Mouse (Mus musculus): ENCODE measurements around the gene Cdc42bpa.

Cdc42bpa gene

DNA sequence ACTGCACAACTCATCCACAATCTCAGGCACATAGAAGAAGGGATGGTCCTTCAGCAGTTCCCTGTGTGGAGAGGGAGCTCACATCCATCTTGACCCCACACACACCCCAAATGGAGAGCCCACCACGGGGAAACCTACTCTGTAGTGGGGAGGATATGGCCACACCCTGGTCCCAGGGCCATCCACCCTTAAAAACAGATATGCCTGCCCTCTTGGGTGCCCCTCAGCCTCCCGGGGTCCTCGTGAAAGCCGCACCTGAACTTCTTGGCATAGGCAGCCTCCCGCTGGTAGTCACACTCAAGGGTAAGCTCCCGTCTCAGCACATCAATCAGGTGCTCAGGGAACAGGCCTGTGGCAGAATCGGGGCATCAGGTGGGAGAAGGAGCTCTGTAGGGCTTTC lies 208.9 kb downstream of the Cdc42bpa start:
- no peak for DNase-seq

DNA sequence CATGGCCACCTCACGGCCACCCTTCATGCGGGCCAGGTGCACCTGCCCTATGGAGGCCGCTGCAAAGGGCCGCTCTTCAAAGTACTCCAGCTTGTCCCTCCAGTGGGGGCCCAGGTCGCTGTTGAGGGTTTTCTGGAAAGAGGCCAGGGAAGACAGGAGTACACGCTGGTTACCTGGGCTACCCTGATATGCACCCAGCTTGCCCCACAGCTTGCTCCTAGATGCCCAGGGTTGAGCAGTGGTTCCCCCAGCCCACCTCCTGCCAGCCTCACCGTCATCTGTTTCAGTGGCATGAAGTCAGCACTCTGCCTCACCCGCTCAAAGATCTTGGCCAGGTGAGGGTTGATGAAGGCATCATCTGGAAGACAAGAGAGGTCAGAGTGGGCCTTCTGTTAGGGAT lies 209.8 kb downstream of the Cdc42bpa start:
- no peak for DNase-seq

DNA sequence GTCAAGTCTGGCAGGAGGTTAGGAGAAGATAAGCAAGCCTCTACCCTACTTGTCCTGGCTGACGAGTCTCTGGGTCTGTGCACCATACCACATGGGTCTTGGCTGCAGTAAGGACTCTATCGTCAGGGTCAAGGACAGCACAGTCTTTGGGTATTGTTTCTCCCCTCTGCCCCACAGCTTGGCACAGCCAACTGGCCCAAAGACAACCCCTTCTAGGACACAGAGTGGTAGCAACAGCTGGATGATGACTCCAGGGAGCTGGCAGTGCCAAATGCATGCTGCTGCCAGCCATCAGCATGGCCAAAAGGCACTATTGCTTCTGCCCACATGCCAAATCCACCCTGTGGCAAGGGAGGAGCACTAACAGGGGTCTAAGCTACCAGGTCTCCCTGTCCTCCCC lies 211.6 kb downstream of the Cdc42bpa start:
- no peak for DNase-seq

DNA sequence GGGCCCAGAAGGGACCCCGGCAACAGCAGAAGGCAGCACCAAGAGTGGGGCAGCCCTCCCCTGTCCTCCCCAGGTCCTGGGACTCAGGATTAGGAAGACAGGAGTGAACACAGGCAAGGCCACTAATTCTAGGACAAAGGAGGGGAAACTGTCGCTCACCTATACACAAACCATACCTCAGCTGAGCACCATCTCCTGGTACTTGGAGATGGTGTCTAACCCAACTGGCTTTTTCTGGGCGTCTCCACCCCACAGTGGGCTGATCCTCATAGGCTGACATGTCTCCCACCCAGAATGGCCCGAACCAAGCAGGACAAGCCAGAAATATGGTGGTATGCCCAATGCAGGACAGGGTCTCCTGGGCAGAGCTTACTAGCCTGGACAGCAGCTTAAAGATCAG lies 212.3 kb downstream of the Cdc42bpa start:
- DNase-seq: no peak

DNA sequence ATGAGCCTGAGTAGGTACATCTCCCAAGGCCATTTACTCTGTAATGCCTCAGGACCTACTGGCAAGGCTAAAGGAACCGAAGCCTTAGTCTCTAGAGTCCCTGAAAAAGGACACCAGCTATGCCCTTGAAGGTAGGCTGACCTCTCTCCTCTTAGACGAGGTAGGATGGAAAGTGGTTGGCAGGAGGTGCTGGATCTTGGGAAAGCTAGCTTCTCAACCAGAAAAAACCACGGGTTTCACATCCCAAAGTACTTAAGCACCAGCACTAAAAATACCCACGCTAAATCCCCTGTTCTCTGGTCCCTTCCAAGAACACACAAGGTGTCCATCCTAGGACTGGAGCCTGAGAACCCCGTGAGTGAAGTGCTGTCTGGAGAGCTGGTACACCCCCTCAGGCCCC lies 212.7 kb downstream of the Cdc42bpa start:
- DNase-seq: no peak

DNA sequence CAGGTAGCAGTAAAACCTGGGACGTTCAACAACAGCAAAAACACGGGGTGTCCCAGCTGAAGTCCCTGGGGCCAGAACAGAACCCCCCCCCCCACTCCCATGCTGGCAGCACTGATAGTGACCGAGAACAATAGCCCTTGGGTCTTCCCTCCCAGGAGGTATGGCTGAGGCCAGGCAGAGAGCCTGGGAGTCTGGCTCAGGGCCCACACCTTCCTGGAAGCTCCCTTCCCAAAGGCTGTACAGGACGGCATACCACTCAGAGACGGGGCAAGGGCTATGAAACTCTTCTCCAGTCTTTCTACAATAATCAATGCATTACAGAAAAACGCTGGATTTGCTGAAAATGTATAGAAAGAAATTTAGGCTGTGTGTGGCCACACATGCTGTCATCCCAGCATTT lies 214.4 kb downstream of the Cdc42bpa start:
- DNase-seq: no peak

DNA sequence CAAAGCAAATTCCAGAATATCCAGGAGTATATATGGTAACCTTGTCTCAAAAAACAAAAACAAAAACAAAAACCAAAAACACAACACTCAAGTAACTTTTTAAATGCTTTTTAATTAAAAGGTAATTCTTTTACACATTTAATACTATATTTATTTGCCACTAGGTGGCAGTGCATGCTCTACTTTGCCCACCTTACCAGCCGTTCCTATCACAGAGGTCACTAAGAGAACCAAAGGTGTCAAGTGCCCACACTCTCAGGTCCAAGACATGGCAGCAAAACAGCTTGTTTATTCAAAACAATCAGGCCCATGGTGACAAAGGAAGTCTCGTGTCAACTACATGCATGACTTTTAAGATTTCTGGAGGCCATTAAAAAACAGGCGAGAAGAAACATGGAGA lies 214.9 kb downstream of the Cdc42bpa start:
- DNase-seq: peak in 1 of 2 experiments; percentile 28

DNA sequence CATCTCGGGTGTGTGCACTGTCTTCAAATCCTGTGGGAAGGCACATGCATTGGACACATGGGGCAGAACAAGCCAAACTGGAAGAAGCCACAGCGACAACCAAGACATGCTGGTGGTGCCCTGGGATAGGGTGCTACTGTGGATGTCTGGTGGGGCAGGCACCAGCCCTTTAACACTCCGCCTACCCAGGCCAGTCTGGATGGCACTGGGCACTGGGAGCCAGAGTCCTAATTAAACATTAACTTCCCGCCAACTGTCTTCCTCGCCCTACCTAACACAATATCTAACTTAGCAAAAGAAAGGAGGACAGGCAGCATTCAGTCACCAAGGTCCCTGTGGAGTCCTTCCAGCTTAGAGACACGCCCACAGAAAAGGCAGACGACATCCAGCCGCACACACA lies 215.4 kb downstream of the Cdc42bpa start:
- no peak for DNase-seq

DNA sequence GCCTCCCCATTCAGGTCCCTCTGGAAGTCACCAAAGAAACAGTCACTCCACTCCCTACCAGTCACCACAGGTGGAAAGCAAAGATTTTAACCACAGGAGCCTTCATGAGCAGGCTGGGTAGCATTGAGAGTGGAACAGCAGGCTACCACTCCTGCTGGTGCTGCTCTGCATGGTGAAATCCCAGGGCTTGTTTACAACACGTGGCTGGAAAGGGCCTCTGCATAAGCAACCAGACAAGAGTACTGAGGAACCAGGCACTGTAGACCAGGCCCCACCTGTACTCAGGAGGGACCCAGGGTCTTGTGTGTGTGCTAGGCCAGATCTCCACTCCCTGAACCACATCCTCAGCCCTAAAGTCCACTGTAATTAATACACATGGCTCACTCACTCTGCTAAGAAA lies 216.5 kb downstream of the Cdc42bpa start:
- no peak for DNase-seq

DNA sequence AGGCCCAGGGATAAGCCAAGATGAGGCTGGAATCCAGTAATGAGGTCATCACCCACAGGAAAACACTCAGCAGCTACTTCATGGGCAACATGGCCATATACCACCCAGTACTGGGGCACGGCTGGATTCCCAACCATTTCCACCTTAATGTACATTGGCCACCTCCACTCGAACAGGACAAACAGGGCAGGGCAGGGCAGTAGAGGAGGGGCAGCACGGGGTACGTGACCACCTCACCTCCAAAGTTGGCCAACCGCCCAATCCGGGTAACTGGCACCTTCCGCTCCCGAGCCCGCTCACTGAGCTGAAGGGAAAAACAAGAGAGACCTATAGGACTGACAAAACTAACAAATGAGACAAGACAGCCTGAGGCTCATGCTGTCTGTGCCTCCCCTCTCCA lies 218.1 kb downstream of the Cdc42bpa start:
- no peak for DNase-seq

DNA sequence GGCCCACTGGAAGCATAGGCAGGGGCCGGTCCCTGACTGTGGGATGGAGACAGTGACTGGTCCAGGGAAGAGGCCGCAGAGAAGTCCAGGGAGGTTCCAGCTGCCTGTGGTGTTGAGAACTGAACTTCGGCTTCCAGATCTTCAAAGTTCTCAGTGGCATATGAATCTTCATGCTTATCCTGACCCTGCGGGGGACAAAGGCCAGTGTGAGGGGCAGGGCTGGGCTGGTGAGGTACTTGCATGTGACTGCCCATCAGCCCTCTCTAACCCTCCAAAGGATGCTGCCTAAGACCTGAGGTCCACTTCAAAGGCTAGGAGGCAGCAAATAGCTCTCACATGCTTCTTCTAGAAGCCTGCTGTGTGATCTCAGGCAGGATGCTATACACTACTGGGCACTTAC lies 218.8 kb downstream of the Cdc42bpa start:
- DNase-seq: no peak

DNA sequence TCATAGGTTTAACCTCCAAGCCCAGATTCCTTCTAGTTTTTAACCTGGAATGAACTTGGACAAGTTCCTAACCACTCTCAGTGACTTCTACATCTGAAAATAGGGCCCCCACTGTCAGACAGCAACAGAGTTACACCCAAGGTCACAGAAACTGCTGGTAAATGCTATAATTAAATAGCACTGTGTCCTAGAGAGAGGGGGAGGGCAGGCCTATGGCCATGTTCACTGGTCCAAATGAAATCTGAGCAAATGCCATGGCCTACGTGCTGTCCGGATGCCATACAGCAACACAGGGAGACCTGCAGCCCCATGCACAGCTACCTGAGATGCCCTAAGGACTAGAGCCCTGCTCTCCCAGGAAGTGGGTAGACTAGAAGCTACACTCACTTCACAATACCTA lies 219.6 kb downstream of the Cdc42bpa start:
- DNase-seq: no peak

DNA sequence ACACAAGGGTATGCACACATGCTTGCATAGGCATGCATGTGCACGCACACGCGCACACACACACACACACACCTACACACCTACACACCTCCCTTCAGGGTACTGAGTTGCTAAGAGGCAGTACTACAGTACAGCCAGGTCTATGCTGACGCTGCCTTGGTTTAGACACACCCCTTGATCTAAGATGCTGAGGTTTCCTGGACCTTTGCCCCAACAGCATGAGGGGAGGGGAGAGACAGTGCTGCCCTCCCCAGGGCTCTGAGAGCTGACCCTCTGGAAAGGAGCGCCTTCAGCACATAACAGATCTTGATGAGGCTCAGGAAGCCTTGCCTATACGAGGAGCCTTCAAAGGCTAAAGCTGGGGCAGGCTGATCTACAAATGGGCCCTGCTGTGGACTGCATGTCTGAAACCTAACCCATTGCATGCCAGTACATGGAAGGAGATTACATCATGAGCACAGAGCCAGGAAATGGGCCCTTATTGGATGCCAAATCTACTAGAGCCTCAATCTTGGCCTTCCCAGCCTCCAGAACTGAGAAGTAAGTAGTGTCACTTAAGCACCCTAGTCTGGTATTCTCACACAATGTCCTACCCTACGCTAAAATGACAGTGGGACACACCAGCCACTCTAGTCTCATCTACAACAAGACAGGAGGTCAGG lies 221.2 kb downstream of the Cdc42bpa start:
- DNase-seq: no peak

DNA sequence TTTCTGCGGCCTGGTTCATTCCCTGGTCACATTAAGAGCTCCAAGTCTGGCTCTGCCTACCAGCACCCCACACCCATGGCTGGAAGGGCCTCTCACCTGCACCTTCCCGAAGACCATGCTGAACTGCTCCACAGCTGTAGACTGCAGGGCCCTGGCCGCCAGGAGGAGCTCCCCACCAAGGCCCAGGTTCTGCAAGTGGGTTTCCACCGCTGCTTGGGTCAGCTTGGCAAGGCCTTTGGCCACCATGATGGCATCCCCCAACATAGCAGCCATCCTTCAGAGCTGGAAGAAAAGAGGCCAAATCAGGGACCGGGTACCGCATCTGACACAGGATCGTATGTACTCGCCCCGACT lies 221.7 kb downstream of the Cdc42bpa start:
- no peak for DNase-seq

DNA sequence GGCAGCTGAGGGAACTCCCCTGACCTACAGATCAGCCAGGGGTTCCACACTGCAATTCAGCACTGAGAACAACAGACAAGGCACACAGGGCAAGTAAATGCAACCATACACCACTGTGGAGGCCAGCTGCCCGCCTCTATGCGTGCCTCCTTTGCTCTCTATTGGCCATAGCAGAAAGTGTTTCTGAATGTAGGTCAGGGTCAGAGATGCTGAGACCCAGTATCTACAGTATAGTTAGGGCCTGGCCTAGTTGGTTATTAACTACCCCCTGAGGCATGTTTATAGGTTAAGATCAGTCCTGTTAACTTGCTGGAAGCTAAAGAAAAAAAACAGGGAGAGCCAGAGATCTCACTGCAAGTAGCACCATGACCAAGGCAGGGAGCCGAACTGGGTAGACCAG lies 222.5 kb downstream of the Cdc42bpa start:
- DNase-seq: no peak

DNA sequence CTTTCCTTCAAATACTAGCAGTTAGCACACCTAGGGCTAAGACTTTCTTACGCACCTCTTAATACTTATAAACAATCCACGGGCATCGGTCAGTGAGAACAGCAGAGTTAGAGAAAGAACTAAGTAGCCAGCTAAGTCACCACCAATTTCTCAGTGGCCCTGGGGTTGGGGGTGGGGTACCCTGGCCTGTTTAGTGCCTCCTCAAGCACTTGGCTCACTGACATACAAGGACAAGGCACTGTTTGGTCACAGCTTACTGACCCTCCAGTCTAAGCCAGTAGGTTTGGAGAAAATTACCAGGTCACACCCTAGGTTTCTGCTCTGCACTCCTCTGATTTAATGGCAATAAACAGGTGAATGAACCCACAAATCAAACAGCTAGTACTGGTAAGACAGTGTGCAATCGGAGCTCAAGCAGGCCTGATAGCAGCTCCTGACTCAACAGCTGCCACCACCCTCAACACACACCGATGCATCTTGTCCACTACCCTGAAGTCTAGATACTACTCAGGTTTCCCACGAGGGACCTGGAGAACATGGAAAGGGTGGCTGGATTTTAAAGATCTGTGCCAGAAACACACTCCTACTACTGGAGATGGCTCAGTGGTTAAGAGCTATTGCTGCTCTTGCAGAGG lies 223.4 kb downstream of the Cdc42bpa start:
- DNase-seq: no peak

DNA sequence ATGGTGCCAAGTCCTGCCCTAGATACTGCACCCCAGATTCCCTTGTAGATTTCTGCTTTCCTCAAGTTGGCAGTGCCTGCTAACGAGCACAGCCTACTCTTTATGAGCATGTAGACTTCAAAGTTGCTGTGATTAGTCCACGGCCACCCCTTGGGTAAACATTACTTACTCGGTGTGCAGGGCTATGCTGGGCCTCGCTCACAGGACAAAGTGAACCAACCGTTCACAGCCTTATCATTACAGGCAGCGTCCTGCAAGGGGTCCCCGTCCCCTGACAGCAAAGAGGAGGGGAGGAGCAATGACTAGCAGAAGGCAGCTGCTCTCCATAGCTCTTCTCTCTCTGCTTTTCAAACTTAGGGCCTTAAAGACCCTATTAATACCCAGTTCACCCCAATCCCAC lies 224.5 kb downstream of the Cdc42bpa start:
- DNase-seq: no peak

DNA sequence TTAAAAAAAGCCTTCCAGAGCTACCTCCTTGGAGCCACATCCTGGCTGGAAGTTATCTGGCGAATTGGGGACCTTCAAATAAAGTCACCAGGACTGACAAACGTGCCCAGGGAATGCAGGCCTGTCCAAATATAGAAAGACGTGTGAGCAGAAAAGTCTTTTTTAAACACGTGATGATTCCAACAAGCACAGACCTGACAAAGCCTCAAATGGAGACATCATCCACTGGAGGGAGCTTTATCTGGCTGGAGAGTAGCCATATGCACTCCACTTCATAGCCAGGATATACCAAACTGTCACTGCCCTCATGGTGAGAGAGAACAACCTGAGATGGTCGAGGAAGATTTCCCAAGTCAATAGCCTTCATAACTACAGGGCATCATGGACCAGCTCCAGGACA lies 225.6 kb downstream of the Cdc42bpa start:
- DNase-seq: no peak

DNA sequence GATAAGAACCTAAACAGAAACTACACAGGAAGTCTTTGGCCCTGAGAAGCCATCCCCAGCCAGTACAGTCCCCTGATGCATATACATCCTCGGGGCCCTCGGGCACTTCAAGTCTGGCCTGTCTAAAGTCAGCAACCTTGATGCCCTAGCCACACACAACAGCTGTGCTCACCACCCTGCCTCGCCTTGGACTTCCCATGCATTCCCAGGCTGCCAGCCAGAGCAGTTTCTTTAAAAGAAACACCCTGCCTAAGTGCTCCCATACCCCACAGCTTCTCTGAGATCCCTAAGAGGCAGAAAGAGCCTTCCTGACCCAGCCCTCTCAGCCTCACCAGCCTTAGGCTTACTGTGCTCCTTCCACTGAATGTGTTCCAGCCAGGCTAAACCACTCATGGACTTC lies 226.1 kb downstream of the Cdc42bpa start:
- no peak for DNase-seq

DNA sequence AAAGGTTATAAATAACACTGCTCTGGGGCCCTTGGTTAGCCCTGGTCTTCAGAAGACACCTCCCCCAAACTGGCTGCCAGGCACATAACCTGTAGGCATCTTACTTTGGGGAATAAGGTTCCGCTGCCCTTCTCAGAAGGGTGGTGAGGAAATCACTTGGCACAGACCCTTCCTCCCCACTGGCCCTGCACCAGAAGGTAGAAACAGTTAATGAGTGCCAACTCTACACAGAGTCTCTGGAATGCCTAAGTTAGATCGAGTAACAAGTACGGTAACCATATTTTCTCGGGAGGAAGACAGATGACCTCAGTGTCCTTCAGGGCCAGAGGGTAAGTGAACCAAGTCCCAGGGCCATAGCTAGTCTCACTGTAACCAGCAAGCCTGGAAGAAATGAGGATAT lies 228.7 kb downstream of the Cdc42bpa start:
- no peak for DNase-seq

DNA sequence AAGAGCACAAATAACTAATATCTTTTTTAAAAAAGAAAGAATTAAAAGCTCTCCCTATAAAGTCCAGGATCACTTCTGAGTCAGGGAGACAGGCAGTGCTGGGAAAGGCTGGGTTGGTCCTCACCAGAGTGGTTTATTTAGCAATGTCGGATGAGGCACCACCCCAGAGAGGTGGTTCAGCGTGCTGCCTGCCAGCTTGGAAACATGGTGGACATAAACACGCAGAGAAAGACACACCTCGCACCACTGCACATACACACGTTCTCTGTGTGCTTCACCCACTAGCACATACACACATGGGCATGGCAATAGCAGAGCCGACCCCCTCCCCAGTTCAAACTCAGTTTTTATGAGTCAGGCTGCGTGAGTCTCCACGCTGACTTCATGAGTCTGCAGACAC lies 230.8 kb downstream of the Cdc42bpa start:
- no peak for DNase-seq

DNA sequence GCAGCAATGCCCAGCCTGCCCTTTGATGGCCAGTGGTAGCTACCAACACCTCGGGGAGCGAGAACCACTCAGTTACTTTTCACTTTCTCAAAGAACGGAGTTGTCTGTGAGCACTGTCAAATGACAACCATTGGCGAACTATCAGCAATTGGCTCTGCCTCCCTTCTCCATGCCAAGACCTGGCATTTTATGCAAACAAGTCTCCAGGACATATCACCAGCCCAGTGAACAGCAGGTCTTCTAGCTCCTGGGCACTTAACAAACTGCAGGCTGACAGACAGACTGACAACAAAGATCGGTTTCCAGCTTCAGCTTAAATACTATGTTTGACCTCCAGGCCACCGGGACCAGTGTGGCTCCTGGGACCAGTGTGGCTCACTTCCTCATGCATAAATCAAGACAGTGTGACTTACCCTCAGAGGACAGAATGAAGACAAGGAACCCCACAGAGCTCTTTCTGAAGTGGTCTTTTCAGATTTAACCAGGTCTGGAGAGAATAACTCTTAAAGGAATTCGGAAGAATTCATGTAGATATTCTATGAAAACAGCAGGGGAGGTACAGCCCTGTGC lies 231.5 kb downstream of the Cdc42bpa start:
- no peak for DNase-seq

DNA sequence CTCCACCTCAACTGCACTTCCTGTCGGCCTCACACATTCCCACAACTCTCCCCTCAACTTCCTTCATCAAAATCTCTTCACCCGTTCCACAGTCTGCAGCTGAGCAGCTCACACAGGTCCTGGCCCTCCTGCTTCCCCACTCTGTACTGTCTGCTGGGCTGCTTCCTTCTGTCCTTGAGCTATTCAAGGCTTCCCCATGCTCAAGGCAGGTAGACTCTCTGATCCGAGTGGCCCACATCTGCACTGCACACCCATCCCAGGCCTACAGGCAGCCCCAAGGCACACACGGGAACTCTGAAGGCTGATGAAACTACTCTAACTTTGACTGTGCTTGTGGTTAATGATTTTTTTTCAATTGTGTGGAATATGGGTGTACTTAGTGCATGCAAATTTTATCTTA lies 232.6 kb downstream of the Cdc42bpa start:
- DNase-seq: no peak

DNA sequence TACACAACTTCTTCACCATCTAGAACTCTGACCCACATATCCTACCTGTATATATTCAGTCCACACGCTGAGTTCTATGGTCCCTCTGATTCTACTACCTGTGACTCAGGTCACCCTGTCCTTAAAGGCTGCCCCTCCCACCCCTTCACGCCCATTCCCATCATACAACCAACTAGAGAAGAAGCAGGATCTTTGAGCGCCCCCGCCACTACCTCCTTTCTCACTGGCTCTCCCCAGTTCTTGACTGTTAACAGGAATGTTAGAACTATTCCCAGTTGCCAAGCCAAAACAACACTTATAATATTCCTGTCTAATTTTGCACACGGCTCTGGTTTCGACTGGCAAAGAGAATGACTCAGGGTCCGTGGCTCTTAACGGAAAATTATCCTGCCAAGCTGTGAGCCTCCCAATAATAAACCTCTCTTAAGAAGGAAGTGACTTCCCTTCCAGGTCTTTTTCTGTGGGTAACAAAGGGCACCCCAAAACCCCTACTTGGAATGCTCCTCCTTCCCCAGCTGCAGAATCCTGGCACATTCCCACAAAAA lies 233.2 kb downstream of the Cdc42bpa start:
- DNase-seq: no peak

DNA sequence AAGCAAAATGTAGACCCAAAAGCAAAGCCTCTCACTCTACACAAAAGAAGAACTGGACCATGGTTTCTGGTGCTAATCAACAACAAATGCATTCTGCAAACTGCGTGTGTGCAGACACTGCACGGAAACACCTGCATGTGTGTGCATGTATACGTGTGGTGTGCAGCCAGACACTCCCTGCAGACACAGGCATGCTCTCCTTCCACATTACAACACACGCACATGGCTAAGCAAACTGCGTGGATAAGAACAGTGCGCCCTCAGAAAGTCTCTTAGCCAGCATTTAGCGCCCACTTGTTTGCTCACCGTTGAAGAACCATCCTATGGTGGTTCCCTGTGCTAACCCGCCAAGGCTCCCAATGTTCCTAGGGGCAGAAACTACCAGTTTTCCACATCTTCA lies 233.8 kb downstream of the Cdc42bpa start:
- DNase-seq: no peak

Measured in lung, adult 18-20 months (tissue).